Mouse (Mus musculus) lung, adult 2 months (tissue): Measurements from ENCODE around the gene Slc8a1.

Source experiments
- CTCF ChIP-seq: fragments of 200-500 bp; IDR thresholded peaks from 2 replicates; pipeline ENCODE4 v1.5.1; 2011; ENCODE audit warnings: mild to moderate bottlenecking, low read length, control low read depth; ENCODE audit not compliant: insufficient read depth
- POLR2A ChIP-seq: fragments of 200-500 bp; IDR thresholded peaks from 2 replicates; pipeline ENCODE4 v1.6.1; 2011; ENCODE audit warnings: low read depth, mild to moderate bottlenecking, control low read depth, low read length, borderline replicate concordance; ENCODE audit errors: extremely low read depth

- TF ChIP-seq CTCF (no peak), POLR2A (no peak)
These were observed 148.4 kb downstream of the Slc8a1 start for GRCm38 (mm10) chr17:81589791-81590190.
